Mouse (Mus musculus): ENCODE results near the gene Ube2t. TPM values are rescaled to one million over a fixed set of nuclear protein-coding genes. Genes with fewer than 3 reads are reported as not detected.

Ube2t gene
- polyA plus RNA-seq, 1 experiment from 2014 or later: 49.3 TPM

GRCm38 (mm10) chr1:135020970-135021369 lies 58.6 kb downstream of the Ube2t start:
- no peak overlapping the region for H3K4me3 ChIP-seq
- H3K36me3 ChIP-seq: no peaks in the 10 kb centered on the region
- WGBS: 47% methylated on average over 5 of the region's 5 CpGs
- DNase-seq (ENCODE audit: low spot score): no peak
- H3K27ac ChIP-seq: peak overlapping the region; percentile 56; the same call in 1 of the 2 replicates
- H3K27me3 ChIP-seq (ENCODE audit: insufficient read depth, poor library complexity, severe bottlenecking): peaks cover 20% of the 10 kb centered on the region
- H3K4me1 ChIP-seq: peaks cover 50% of the 10 kb centered on the region
- H3K9me3 ChIP-seq: no peaks in the 10 kb centered on the region

DNA sequence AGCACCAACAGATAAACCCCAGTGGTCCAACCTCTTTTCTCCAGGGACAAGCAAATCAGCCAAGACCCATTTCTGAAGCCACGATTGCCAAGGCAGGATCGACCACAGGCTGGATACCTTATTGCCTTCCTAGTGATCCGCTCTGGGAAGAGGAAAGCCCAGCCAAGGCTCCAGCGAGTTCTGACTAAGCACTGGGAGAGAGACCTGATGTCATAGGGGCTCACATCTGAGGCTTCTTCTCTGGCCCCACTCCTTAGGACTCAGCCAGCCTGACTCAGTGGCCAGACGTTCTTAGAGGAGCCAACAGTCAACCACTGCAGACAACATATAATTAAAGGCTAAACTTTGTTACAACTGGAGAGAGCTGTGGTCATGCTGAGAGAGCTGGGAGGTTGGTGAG lies 59.6 kb downstream of the Ube2t start:
- Histone ChIP-seq H3K27ac (peak overlapping the region; percentile 56; the same call in 1 of the 2 replicates), H3K4me1 (peaks cover 43% of the 10 kb centered on the region), H3K9me3 (no peaks in the 10 kb centered on the region), H3K36me3 (no peaks in the 10 kb centered on the region), H3K4me3 (no peak overlapping the region), H3K27me3 (ENCODE audit: insufficient read depth, poor library complexity, severe bottlenecking) (peaks cover 22% of the 10 kb centered on the region)
- DNase-seq (ENCODE audit: low spot score): no peak
- 77% methylated on average over 5 of the region's 5 CpGs for WGBS

GRCm38 (mm10) chr1:135023583-135023982 lies 61.2 kb downstream of the Ube2t start:
- 67% methylated on average over 1 of the region's 1 CpGs for WGBS
- Histone ChIP-seq H3K9me3 (no peaks in the 10 kb centered on the region), H3K36me3 (no peaks in the 10 kb centered on the region), H3K4me3 (no peak overlapping the region), H3K27ac (no peak overlapping the region), H3K4me1 (peaks cover 32% of the 10 kb centered on the region), H3K27me3 (ENCODE audit: insufficient read depth, poor library complexity, severe bottlenecking) (peaks cover 21% of the 10 kb centered on the region)
- no peak for DNase-seq (ENCODE audit: low spot score)

Other genes starting within 250 kb of the Ube2t start
- gene Ppp1r12b, start 6.6 kb upstream of the Ube2t start, polyA plus RNA-seq (2016; fragmentation: Nextera tagmentation; extraction: Ambion mirVana): 15.2 and 24.5 TPM in 2 replicates
- gene Lgr6, start 142.7 kb downstream of the Ube2t start, polyA plus RNA-seq (2016; fragmentation: Nextera tagmentation; extraction: Ambion mirVana): 0.49 and 0.64 TPM in 2 replicates
- 1.5 and 5.0 TPM in 2 replicates for gene Ptpn7, start 170.1 kb downstream of the Ube2t start, polyA plus RNA-seq (2016; fragmentation: Nextera tagmentation; extraction: Ambion mirVana)
- 28.0 and 36.5 TPM in 2 replicates for gene Arl8a, start 184.3 kb downstream of the Ube2t start, polyA plus RNA-seq (2016; fragmentation: Nextera tagmentation; extraction: Ambion mirVana)
- not detected in 2 replicates for gene Gpr37l1, start 205.1 kb downstream of the Ube2t start, polyA plus RNA-seq (2016; fragmentation: Nextera tagmentation; extraction: Ambion mirVana)